Mouse (Mus musculus) bone marrow macrophage, adult 2 months (primary cell): ENCODE measurements around the gene Nom1. TPM values are rescaled to one million over a fixed set of nuclear protein-coding genes. Genes with fewer than 3 reads are reported as not detected.

Experiments used
- H3K27ac ChIP-seq: 2 replicates; pipeline ENCODE4 v1.5.1; 2012; ENCODE audit warnings: low read depth, low read length; ENCODE audit not compliant: insufficient read depth
- H3K4me1 ChIP-seq: 2 replicates; pipeline ENCODE4 v1.6.1; 2012; ENCODE audit warnings: low read length; ENCODE audit not compliant: control insufficient read depth, insufficient read depth
- H3K4me3 ChIP-seq: 2 replicates; pipeline ENCODE4 v1.5.1; 2012; ENCODE audit warnings: mild to moderate bottlenecking, low read length, moderate library complexity; ENCODE audit not compliant: insufficient read depth
- CTCF ChIP-seq: IDR thresholded peaks from 2 replicates; pipeline ENCODE4 v1.5.1; 2012; ENCODE audit warnings: low read depth, mild to moderate bottlenecking, low read length, moderate library complexity
- POLR2A ChIP-seq: IDR thresholded peaks from 2 replicates; pipeline ENCODE4 v1.6.1; 2012; ENCODE audit warnings: mild to moderate bottlenecking, low read depth, low read length, borderline replicate concordance
- polyA plus RNA-seq: library from polyadenylated mRNA; stranded (reverse); fragments of >200 nt; gene quantifications from 2 replicates; pipeline ENCODE4 v1.2.4, GENCODE M21; 2012; ENCODE audit not compliant: missing spikeins, insufficient read depth, insufficient read length

The Nom1 gene
- polyA plus RNA-seq, 1 experiment, result 10.7 TPM

DNA sequence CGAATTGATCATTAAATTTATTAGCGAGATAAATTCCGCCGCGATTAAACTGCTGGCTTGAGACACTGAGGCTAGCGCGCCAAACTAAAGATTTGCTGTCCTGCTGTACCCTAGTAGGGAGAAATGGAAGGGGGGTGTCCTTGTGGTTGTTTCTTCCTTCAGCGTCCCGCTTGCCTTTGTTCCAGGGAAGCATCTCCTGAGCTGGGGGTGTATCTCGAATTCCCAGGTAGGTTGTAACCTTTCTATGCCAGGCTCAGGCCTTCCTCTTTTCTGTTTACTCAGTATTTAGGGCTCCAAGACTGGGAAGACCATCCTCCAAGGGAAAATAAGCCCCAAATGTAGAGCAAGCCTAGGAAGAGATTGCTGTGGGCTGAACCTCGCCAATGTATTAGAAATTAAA, 36.9 kb downstream of the Nom1 start:
- H3K27ac ChIP-seq, result no peak overlapping the region
- TF ChIP-seq CTCF (no peak), POLR2A (no peak)
- H3K4me3 ChIP-seq, result no peak overlapping the region
- H3K4me1 ChIP-seq, result no peaks in the 10 kb centered on the region

DNA sequence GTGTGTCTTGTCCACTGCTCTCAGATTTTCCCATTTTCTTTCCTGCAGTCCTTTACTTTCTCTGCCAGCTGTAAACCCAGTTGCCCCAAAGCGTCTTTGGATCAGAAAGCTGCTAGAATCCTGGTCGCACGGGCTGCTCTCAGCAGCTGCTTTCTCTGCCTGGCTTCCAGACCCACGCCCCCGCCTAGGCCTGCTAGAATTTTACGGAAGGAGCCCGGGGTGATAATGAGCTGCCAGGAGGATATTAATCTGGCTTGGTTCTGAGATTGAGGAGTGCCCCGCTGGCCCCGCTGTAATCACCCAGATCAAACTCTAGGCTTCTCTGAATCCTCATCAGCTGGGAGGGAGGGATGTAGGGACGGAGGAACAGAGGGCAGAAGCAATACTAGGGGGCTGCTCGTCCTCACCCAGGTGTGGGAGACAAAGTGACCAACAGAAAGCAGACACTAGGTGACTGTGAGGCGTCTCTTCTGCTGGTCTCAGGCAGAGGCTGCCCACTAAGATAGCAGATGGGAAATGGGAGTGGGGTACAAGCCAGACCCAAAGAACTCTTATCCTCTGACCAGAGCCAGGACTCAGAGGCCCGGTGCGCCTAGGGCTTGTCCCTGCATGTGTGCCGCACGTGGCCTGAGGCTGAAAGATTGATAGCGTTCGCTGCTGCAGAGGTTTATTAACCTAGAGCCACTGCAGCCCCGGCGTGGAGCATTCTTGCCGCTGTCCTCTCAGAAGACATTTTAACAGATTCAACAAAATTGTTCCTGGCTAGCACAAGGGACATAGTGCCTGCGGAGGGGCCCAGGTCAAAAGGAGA, 37.6 kb downstream of the Nom1 start:
- H3K4me1 ChIP-seq, result no peaks in the 10 kb centered on the region
- H3K27ac ChIP-seq, result no peak overlapping the region
- TF ChIP-seq POLR2A (no peak), CTCF (no peak)
- no peak overlapping the region for H3K4me3 ChIP-seq

DNA sequence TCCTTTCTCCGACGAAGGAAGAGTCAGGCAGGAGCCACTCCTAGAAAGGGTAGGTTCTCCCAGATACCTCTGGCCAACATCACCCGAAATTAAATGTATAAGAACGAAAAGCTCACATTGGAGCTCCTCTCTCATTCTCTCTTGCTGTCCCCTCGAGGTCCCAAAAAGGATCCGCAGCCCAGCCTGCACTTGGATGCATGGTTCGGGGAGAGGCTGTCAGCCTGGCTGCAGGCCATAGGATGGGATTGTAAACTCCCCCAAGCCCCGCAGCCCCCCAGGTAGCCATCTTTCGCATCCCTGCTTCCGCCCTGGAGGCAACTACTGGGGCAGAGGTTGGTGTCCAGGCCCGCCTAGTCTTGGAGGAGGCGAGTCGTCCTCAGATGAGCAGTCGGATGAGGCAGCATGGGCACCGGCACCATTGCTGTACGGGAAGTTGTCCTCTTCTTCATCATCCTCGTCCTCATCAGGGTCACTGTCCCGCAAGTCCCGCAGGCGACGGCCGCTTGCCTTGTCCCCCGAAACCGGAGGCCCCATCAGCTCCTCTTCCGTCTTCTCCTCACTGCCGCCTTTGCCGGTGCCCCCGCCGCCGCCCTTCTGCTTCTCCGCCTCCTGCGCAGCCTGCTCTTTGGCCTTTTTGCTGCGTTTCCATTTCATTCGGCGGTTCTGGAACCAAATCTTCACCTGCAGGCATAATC, 39.2 kb downstream of the Nom1 start:
- Histone ChIP-seq H3K4me3 (no peak overlapping the region), H3K27ac (no peak overlapping the region), H3K4me1 (no peaks in the 10 kb centered on the region)
- no peak for TF ChIP-seq POLR2A
- no peak for TF ChIP-seq CTCF

DNA sequence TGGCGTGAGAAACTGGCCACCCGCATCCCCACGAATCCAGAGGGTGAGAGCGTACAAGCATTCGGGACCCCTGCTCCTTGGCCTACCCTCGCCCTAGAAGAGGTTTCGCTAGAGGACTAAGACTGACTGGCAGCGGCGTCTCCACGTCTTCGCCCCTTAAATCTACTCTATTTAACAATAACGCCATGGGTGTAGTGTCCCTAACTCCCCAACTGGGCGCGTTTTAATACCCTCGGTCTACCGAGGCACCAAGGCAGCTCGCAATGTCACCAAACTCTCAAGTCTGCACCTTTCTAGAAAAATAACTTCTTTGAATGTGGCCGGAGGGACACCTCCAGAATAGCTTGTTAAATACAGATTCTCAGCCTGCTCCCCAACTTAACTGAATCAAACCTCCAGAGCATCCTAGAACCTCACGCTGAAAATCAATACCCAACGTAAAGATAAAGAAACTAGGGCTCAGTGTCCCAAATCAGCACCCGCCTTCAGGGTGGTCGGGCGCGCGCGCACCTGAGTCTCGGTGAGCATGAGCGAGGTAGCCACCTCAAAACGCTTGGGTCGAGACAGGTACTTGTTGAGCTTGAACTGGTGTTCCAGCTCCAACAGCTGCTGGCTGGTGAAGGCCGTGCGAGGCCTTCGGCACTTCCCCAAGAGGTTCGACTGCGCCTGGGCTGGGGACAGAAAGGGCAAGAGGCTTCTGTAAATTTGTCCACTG, 39.9 kb downstream of the Nom1 start:
- Histone ChIP-seq H3K4me1 (no peaks in the 10 kb centered on the region), H3K27ac (no peak overlapping the region), H3K4me3 (no peak overlapping the region)
- TF ChIP-seq POLR2A (no peak), CTCF (no peak)

DNA sequence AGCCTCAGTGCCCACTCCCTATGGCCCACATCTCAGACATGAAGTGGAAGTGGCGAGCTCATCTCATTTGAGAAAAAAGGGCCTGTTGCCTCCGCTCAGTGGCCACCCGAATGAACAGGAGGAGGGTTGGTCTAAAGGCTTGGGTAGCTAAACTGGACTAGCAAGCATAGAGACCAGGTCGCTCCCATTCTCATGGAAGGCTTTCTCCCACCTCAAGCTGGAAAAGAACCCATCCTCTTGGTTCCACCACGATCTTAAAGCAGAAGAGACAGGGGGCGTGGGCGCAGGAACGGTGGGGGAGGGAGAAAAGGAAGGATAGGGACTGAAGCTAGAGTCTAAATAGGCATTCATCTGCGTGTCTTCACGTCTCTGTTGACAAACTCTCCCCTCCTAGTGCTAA, 40.6 kb downstream of the Nom1 start:
- Histone ChIP-seq H3K27ac (no peak overlapping the region), H3K4me3 (no peak overlapping the region), H3K4me1 (no peaks in the 10 kb centered on the region)
- TF ChIP-seq CTCF (no peak), POLR2A (no peak)

DNA sequence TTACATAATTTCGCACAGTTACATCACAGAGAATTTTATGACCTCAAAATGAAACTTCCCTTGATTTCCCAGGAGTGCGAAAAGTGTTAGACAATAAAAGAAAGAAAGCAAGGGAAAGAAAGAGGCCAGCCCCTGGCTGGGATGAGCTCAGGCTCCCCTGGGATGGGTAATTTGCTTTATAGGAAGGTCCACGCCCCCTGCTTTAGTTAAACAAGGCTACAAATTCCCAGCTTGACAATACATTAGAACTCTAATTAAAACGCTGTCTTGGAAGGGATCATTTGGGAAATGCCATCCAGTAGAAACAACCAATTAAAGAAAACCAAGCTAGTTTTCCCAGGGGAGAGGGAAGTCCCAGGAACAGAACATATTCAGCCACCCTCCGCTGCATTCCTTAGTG, 41.1 kb downstream of the Nom1 start:
- H3K4me1 ChIP-seq, result no peaks in the 10 kb centered on the region
- H3K27ac ChIP-seq, result no peak overlapping the region
- TF ChIP-seq POLR2A (no peak), CTCF (no peak)
- no peak overlapping the region for H3K4me3 ChIP-seq

DNA sequence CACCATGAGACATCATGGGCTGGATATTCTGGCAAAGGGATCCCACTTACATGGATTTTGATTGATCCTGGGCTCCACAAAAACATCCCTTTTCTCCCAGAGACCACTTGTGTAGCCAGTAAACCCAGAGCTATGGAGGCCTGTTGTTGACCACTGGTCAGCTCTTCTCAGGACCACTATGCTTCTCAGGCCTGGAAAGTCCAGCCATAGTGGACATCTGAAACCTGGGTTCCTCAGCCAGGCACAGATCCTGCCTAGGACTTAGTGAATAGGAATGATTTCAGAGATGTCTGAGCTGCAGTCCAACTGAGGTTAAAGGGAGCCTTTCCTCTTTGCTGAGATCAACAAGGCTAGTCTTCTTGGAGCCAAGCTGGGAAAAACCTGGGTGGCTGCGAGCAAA, 41.6 kb downstream of the Nom1 start:
- Histone ChIP-seq H3K4me3 (no peak overlapping the region), H3K4me1 (no peaks in the 10 kb centered on the region), H3K27ac (no peak overlapping the region)
- no peak for TF ChIP-seq CTCF
- TF ChIP-seq POLR2A, result no peak

DNA sequence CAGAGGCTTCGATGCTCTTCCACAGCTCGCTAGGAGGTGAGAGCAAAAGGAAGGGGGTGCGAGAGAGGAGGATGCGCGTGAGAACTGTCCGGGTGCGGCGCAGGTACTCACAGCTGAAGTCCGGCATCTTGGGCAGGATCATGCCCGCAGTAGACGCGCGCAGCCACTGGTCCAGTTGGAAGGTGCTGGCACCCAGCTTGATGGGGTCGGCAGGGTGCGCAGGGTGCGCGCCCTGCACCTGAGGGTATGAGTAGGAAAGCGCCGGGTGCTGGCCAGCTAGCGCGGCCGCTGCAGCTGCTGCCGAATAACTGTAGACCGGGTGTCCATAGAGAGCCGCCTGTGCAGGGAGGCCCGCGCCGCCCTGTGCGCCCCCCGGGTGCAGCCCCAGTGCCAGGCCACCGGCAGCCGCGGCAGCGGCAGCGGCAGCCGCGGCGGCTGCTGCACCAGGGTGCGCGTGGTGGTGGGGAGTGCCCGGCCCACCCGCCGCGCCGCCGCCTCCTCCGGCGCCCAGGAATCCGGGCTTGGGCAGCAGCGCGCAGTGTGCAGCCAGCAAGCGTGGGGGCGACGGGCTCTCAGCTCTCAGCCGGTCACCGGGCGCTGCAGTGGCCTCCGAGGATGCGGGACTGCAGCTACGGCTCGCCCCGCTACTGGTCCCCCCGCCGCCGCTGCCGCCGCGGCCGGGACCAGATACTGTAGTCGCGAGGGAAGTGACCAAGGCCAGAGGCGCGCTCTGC, 43.2 kb downstream of the Nom1 start:
- H3K27ac ChIP-seq, result no peak overlapping the region

DNA sequence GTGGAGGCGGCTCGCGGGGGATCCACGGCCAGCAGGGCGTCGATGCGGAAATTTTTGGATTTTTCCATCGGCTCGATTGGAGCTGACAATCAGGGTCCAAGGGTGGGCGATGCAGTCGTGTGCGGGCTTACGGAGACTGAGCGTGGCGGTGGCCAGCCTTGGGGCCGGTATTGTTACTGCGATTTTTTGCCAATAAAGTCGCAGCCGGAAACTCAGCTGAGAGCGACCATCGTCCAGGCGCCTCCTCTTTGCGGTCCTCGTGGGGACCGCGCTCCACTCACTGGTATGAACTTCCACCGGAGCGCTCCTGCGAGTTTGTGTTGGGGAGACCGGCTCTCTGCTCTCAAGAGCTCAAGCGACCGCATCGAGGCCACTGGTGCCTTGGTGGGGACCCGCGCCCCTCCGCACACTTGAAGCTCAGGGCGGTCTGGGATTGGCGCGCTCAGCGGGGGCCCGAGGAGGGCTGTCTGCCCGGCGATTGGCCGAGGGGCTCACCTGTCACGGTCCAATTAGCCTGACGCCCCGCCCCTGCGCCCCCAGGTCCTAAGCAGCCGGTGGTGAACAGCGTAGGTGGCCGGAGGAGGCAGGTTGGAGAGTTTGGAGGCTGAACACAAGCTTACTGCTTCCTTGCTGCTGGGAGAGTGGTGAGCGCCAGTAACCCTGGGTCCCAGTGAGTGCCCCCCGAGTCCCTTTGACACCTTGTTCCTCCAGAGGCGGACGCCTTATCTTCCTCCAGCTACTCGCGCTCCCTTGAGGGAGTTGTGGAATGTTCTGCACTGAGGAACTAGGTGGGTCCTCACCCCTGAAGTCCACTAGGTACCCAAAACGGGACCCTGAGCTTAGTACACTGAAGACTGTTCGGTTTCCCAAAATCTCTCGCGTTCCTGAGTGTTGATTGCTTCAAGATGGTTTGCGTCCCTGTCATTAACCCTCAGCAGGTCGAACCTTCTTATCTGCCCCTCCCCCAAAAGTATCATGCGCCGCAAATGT, 44.0 kb downstream of the Nom1 start, which contains the start of gene Mnx1:
TSS of gene Mnx1 (minus strand) at position 263 of the 990 bp plus-strand sequence.
- no peak within 1 kb of the TSS for H3K27ac ChIP-seq
- TF ChIP-seq POLR2A (no peak), CTCF (no peak)
- H3K4me1 ChIP-seq, result no peaks in the 10 kb centered on the region
- H3K4me3 ChIP-seq, result no peak within 1 kb of the TSS

More for the DNA sequence above, 43.2 kb downstream of the Nom1 start:
- H3K4me1 ChIP-seq, result no peaks in the 10 kb centered on the region
- TF ChIP-seq POLR2A, result no peak
- no peak for TF ChIP-seq CTCF
- no peak overlapping the region for H3K4me3 ChIP-seq
